Mouse (Mus musculus) liver, embryonic 14.5 days (tissue): ENCODE results near the gene Snta1. TPM values are rescaled to one million over a fixed set of nuclear protein-coding genes. Genes with fewer than 3 reads are reported as not detected.
A peak's percentile ranks its signal among the peaks of the same experiment; 100 is the strongest.
"Not testable (repeated sequence)": the region's sequence is repeated elsewhere in the genome, so short reads cannot be mapped to it uniquely, and the experiment has no call there.

ENCODE experiments used
- ATAC-seq: fragments of 200-750 bp; cut with Nextera tagmentation; 2 replicates; pipeline ENCODE4 v1.8.0; 2017; ENCODE audit warnings: moderate number of reproducible peaks, mild to moderate bottlenecking, moderate library complexity; ENCODE audit not compliant: insufficient read depth
- DNase-seq, 3 experiments: peaks; one replicate each; pipeline ENCODE4 v3.0.0-alpha.2; 2012 to 2013; ENCODE audit warnings: low read depth in 3 of 3, low spot score in 3 of 3
- H3K27ac ChIP-seq: fragments of 300-500 bp; sonication (generic); 2 replicates; pipeline ENCODE4 v1.5.1; 2014; ENCODE audit warnings: moderate library complexity, mild to moderate bottlenecking, control low read depth, inconsistent platforms
- H3K27me3 ChIP-seq: fragments of 300-500 bp; sonication (generic); 2 replicates; pipeline ENCODE4 v1.6.1; 2014; ENCODE audit warnings: mild to moderate bottlenecking, low read length, moderate library complexity; ENCODE audit not compliant: control insufficient read depth, insufficient read depth
- H3K36me3 ChIP-seq: fragments of 300-500 bp; sonication (generic); replicated peaks from 2 replicates; pipeline ENCODE4 v1.6.1; 2014; ENCODE audit warnings: low read depth; ENCODE audit not compliant: control insufficient read depth, insufficient read depth
- H3K4me1 ChIP-seq, 2 experiments: fragments of 200-500 bp in 1 of 2; fragments of 300-500 bp in 1 of 2; sonication (generic) in 1 of 2; replicated peaks; 2 replicates each; pipeline ENCODE4 v1.6.1; 2012 to 2014; ENCODE audit warnings: antibody characterized with exemption in 1 of 2, inconsistent platforms in 1 of 2, low read length in 1 of 2; ENCODE audit not compliant: control insufficient read depth in 2 of 2, insufficient read depth in 2 of 2
- H3K4me2 ChIP-seq: fragments of 300-500 bp; sonication (generic); 2 replicates; pipeline ENCODE4 v1.6.1; 2014; ENCODE audit warnings: low read depth, mild to moderate bottlenecking, control low read depth, moderate library complexity
- H3K4me3 ChIP-seq, 2 experiments: fragments of 200-500 bp in 1 of 2; fragments of 300-500 bp in 1 of 2; sonication (generic) in 1 of 2; 2 replicates each; pipeline ENCODE4 v1.5.1; 2012 to 2014; ENCODE audit warnings: low read depth in 2 of 2, low read length in 2 of 2, mild to moderate bottlenecking in 2 of 2, control low read depth in 1 of 2, inconsistent platforms in 1 of 2, moderate library complexity in 1 of 2; ENCODE audit not compliant: insufficient read depth in 1 of 2
- H3K9ac ChIP-seq: fragments of 300-500 bp; sonication (generic); replicated peaks from 2 replicates; pipeline ENCODE4 v1.6.1; 2014; ENCODE audit warnings: mild to moderate bottlenecking, control low read depth, moderate library complexity
- H3K9me3 ChIP-seq: fragments of 300-500 bp; sonication (generic); 2 replicates; pipeline ENCODE4 v1.6.1; 2016; ENCODE audit warnings: low read length, mixed read lengths; ENCODE audit not compliant: control insufficient read depth
- CTCF ChIP-seq: IDR thresholded peaks from 2 replicates; pipeline ENCODE4 v1.5.1; 2016; ENCODE audit warnings: antibody characterized with exemption, low read depth, control low read depth
- EP300 ChIP-seq: IDR thresholded peaks from 2 replicates; pipeline ENCODE4 v1.6.1; 2016; ENCODE audit warnings: antibody characterized with exemption, low read depth
- WGBS: fragments of 180-500 bp; shearing (Covaris S2); extraction: QIAGEN DNeasy Blood & Tissue Kit; methylation state at CpG from one replicate; pipeline ENCODE4 v1.1.7; 2014; ENCODE audit not compliant: insufficient replicate concordance; 5-methylcytosine and 5-hydroxymethylcytosine counted together
- polyA plus RNA-seq, 2 experiments: library from polyadenylated mRNA; depleted of rRNA in 1 of 2; stranded (reverse) in 1 of 2; unstranded in 1 of 2; fragments of >200 nt; fragmentation: Nextera tagmentation in 1 of 2; extraction: Ambion mirVana in 1 of 2; gene quantifications; 2 replicates each; pipeline versions ENCODE4 v1.2.1 to v1.2.3; 2012 to 2014

The Snta1 gene
- polyA plus RNA-seq, 2 experiments = 0.70 to 1.6 TPM

GRCm38 (mm10) chr2:154372842-154373500 lies 34.9 kb downstream of the Snta1 start, which contains the start of gene Cdk5rap1:
Gene Cdk5rap1 (minus strand): TSS chr2:154373010.
- H3K4me1 ChIP-seq = peaks cover 0 to 5% of the 10 kb centered on the region in 2 experiments; a peak in 1 of 4 replicates
- peak; percentile 40 for ATAC-seq
- WGBS = 14% methylated on average over 9 of the region's 9 CpGs

GRCm38 (mm10) chr2:154372151-154372829 lies 35.6 kb downstream of the Snta1 start:
- Histone ChIP-seq H3K27ac (peak overlapping the region; percentile 83), H3K9me3 (no peaks in the 10 kb centered on the region), H3K27me3 (no peaks in the 10 kb centered on the region), H3K4me3 (peak overlapping the region; percentile 87 to 88), H3K9ac (peak overlapping the region; percentile 89), H3K36me3 (peaks cover 5% of the 10 kb centered on the region), H3K4me2 (peak overlapping the region; percentile 75), H3K4me1 (peaks cover 0 to 5% of the 10 kb centered on the region in 2 experiments; a peak in 1 of 4 replicates)
- TF ChIP-seq CTCF (peak; percentile 29; the same call in 1 of the 2 replicates), EP300 (no peak)
- peak; percentile 78 to 81 (median 78) for DNase-seq
- 1% methylated on average over 42 of the region's 42 CpGs for WGBS
- ATAC-seq = peak; percentile 90

More at GRCm38 (mm10) chr2:154372842-154373500, 34.9 kb downstream of the Snta1 start, which contains the start of gene Cdk5rap1:
- peak within 1 kb of the TSS; percentile 89 for H3K9ac ChIP-seq
- DNase-seq = no peak
- peak within 1 kb of the TSS; percentile 83 for H3K27ac ChIP-seq
- no peaks in the 10 kb centered on the region for H3K27me3 ChIP-seq
- TF ChIP-seq CTCF = no peak
- no peak for TF ChIP-seq EP300
- no peaks in the 10 kb centered on the region for H3K9me3 ChIP-seq
- no peaks in the 10 kb centered on the region for H3K36me3 ChIP-seq
- peak within 1 kb of the TSS; percentile 75 for H3K4me2 ChIP-seq
- peak within 1 kb of the TSS; percentile 87 to 88 for H3K4me3 ChIP-seq

GRCm38 (mm10) chr2:154367510-154367909 lies 40.4 kb downstream of the Snta1 start:
- H3K27ac ChIP-seq = no peak overlapping the region
- DNase-seq = no peak
- no peaks in the 10 kb centered on the region for H3K9me3 ChIP-seq
- no peak for TF ChIP-seq EP300
- no peak for TF ChIP-seq CTCF
- H3K4me2 ChIP-seq = no peak overlapping the region
- H3K27me3 ChIP-seq = no peaks in the 10 kb centered on the region
- WGBS = 70% methylated on average over 1 of the region's 1 CpGs
- no peak overlapping the region for H3K9ac ChIP-seq
- no peak overlapping the region for H3K4me3 ChIP-seq
- peaks cover 11% of the 10 kb centered on the region for H3K36me3 ChIP-seq
- no peaks in the 10 kb centered on the region; a peak in 1 of 4 replicates for H3K4me1 ChIP-seq
- no peak for ATAC-seq

GRCm38 (mm10) chr2:154354000-154354425 lies 53.9 kb downstream of the Snta1 start:
- Histone ChIP-seq H3K4me2 (peak overlapping the region; percentile 55), H3K27ac (peak overlapping the region; percentile 75), H3K9ac (peak overlapping the region; percentile 73), H3K4me3 (peak overlapping the region; percentile 58 to 66)
- H3K4me1 ChIP-seq, H3K9me3 ChIP-seq, H3K27me3 ChIP-seq, DNase-seq, H3K36me3 ChIP-seq: not testable (repeated sequence)
- WGBS = 87% methylated on average over 14 of the region's 19 CpGs
- TF ChIP-seq CTCF = 0 out of 2 replicates have a peak, but pooled peaks have one; percentile 16
- ATAC-seq = peak; percentile 86; the same call in 1 of the 2 replicates

- no peaks in the 10 kb centered on the region for H3K27me3 ChIP-seq
- H3K27ac ChIP-seq = no peak overlapping the region
- no peak overlapping the region for H3K4me3 ChIP-seq
- TF ChIP-seq CTCF = no peak
- TF ChIP-seq EP300 = no peak
- WGBS = 69% methylated on average over 3 of the region's 3 CpGs
- DNase-seq (no peak), ATAC-seq (no peak)
- H3K9ac ChIP-seq = no peak overlapping the region
- no peak overlapping the region for H3K4me2 ChIP-seq
- no peaks in the 10 kb centered on the region; a peak in 1 of 4 replicates for H3K4me1 ChIP-seq
- no peaks in the 10 kb centered on the region for H3K9me3 ChIP-seq
- H3K36me3 ChIP-seq = peaks cover 26% of the 10 kb centered on the region
Observed at GRCm38 (mm10) chr2:154348152-154348551, 59.7 kb downstream of the Snta1 start.
